ENCODE assay signal across 9 mouse cellular contexts in the genomic region with DNA sequence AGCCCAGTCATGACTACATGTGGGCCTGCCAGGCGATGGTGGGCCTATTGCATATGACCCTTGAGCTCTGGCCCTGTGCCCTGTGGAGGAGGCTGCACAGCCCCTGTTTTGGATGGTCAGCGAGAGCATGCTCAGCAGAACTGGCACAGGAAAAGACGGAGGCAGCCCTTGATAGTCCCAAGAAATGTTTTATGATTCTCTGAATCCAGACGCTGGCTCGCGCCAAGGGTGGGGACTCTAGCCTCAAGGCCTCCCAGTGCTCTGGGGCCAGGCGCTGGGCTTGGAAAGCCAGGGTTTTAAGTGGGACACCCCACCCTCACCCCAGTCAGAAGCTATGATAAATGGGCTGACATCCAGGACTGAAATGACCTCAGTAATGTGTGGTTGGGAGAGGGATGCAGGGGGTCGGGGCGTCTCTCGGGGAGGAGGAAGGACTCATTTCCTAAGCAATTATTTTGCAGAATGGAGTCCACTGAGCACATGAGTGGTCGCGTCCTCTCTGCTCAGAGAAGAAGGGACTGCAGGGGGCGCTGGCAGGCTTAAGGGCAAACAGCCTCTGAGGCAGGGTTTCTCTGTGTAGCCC. TPM values are rescaled to one million over a fixed set of nuclear protein-coding genes. Genes with fewer than 3 reads are reported as not detected.
DNase-seq lines count a peak whose midpoint lies in the region; ATAC-seq and TF ChIP-seq lines count a peak whose summit lies in the region.
"Had no signal": no experiment of that assay in that cellular context is flagged by ENCODE, and none has a peak within 500 bp of the region (broad histone marks: within the 10 kb centered on the region; RNA-seq: fewer than 3 reads in every experiment).

No protein-coding gene starts in this region.

- in situ Hi-C loops in CH12.LX (cut with MboI; ENCODE audit: low pct_ligation_motif_present, low pct_unique_long_range_greater_than_20kb, low sequenced_read_pairs), result no loop called here

- H3K27me3 ChIP-seq in CH12.LX (replicated peaks), result peaks cover 79% of the 10 kb centered on the region
- peaks cover 20% of the 10 kb centered on the region; the same call in 1 of the 2 replicates for H3K27me3 ChIP-seq in heart, postnatal 0 days (ENCODE audit: control insufficient read depth, insufficient read depth, low read length)
- H3K27me3 ChIP-seq in small intestine, adult 2 months (ENCODE audit: control insufficient read depth, insufficient read depth, low read length), result no peaks in the 10 kb centered on the region
- H3K27me3 ChIP-seq in midbrain, embryonic 16.5 days (ENCODE audit: control insufficient read depth, insufficient read depth, low read depth, low read length), result no peaks in the 10 kb centered on the region
- H3K27me3 ChIP-seq: hindbrain, embryonic 15.5 days had no signal

- H3K36me3 ChIP-seq in CH12.LX (replicated peaks in 1 of 2; ENCODE audit: control insufficient read depth in 1 of 2, insufficient read depth in 1 of 2, low read length in 1 of 2), result no peaks in the 10 kb centered on the region
- H3K36me3 ChIP-seq in heart, postnatal 0 days (replicated peaks; ENCODE audit: control insufficient read depth, insufficient read depth, low read length), result no peaks in the 10 kb centered on the region
- no peaks in the 10 kb centered on the region for H3K36me3 ChIP-seq in small intestine, adult 2 months (ENCODE audit: control insufficient read depth, insufficient read depth, low read length)
- no peaks in the 10 kb centered on the region for H3K36me3 ChIP-seq in midbrain, embryonic 16.5 days (ENCODE audit: control insufficient read depth, insufficient read depth, low read length)
- H3K36me3 ChIP-seq: hindbrain, embryonic 15.5 days had no signal

- TF ChIP-seq RAD21 in CH12.LX (IDR thresholded peaks at IDR 0.05; ENCODE audit: low read depth, low read length), result no peak; the same call in none of the 2 replicates

- H3K4me3 ChIP-seq in CH12.LX (replicated peaks in 1 of 3; ENCODE audit: low read depth in 2 of 3, low read length in 2 of 3, poor library complexity in 1 of 3), result no peak overlapping the region
- H3K4me3 ChIP-seq in heart, postnatal 0 days (ENCODE audit: low read depth, low read length), result no peak overlapping the region
- no peak overlapping the region for H3K4me3 ChIP-seq in small intestine, adult 2 months (ENCODE audit: low read depth, low read length)
- no peak overlapping the region for H3K4me3 ChIP-seq in midbrain, embryonic 16.5 days (ENCODE audit: low read depth, low read length)
- H3K4me3 ChIP-seq: hindbrain, embryonic 15.5 days had no signal

- ATAC-seq in heart, postnatal 0 days (ENCODE audit: insufficient read depth, low read depth), result 0 out of 2 replicates have a peak, but pooled peaks have one; percentile 12
- no peak for ATAC-seq in midbrain, embryonic 16.5 days

- peak in 1 of 2 experiments; percentile 39; a peak in 2 of 4 replicates for TF ChIP-seq CTCF in CH12.LX (conservative IDR thresholded peaks at IDR 0.05 in 1 of 2, IDR thresholded peaks at IDR 0.05 in 1 of 2; ENCODE audit: low read depth in 2 of 2, low read length in 2 of 2)
- 0 out of 2 replicates have a peak, but pooled peaks have one; percentile 20 for TF ChIP-seq CTCF in heart, postnatal 0 days (IDR thresholded peaks at IDR 0.05; ENCODE audit: low read depth)
- TF ChIP-seq CTCF in small intestine, adult 2 months (IDR thresholded peaks at IDR 0.05; ENCODE audit: extremely low read depth, insufficient read length, insufficient replicate concordance, low read depth, low read length), result peak; percentile 23; the same call in 1 of the 2 replicates

- WGBS in heart, postnatal 0 days, result 67% methylated on average over 13 of the region's 13 CpGs
- WGBS in small intestine, adult 2 months, result 24% methylated on average over 13 of the region's 13 CpGs
- WGBS in midbrain, embryonic 16.5 days, result 87% methylated on average over 13 of the region's 13 CpGs

- H3K4me2 ChIP-seq in CH12.LX (ENCODE audit: insufficient read depth, low read depth, poor library complexity, severe bottlenecking), result no peak overlapping the region
- H3K4me2 ChIP-seq in heart, postnatal 0 days (ENCODE audit: low read depth, low read length), result no peak overlapping the region
- no peak overlapping the region for H3K4me2 ChIP-seq in midbrain, embryonic 16.5 days (ENCODE audit: low read length)
- H3K4me2 ChIP-seq: hindbrain, embryonic 15.5 days had no signal

- dilution Hi-C loops in CH12.LX (cut with MboI; ENCODE audit: extremely low pct_ligation_motif_present, extremely low pct_unique_long_range_greater_than_20kb, low sequenced_read_pairs), result no loop called here

- no peaks in the 10 kb centered on the region for H3K9me3 ChIP-seq in CH12.LX (replicated peaks; ENCODE audit: low read length)
- no peaks in the 10 kb centered on the region for H3K9me3 ChIP-seq in heart, postnatal 0 days (replicated peaks; ENCODE audit: control insufficient read depth, low read length)
- no peaks in the 10 kb centered on the region for H3K9me3 ChIP-seq in midbrain, embryonic 16.5 days (replicated peaks; ENCODE audit: control insufficient read depth, low read length, poor library complexity, severe bottlenecking)
- H3K9me3 ChIP-seq: hindbrain, embryonic 15.5 days had no signal

- no peak for DNase-seq in CH12.LX (ENCODE audit: extremely low read depth)
- DNase-seq in adrenal gland, adult 2 months, result peak; percentile 78
- DNase-seq in heart, postnatal 0 days (ENCODE audit: low spot score), result no peak
- DNase-seq in liver, result peak; percentile 47
- DNase-seq in frontal cortex, postnatal 14 days (ENCODE audit: low spot score in 2 of 2), result no peak
- no peak for DNase-seq in frontal cortex, postnatal 25 days (ENCODE audit: low spot score in 2 of 2)

- no peak for TF ChIP-seq EP300 in CH12.LX (IDR thresholded peaks at IDR 0.05; ENCODE audit: low read length)
- no peak for TF ChIP-seq EP300 in heart, postnatal 0 days (IDR thresholded peaks at IDR 0.05; ENCODE audit: low read depth)

- no peak for TF ChIP-seq POLR2A in CH12.LX (IDR thresholded peaks at IDR 0.05; ENCODE audit: low read depth, low read length)
- no peak for TF ChIP-seq POLR2A in small intestine, adult 2 months (IDR thresholded peaks at IDR 0.05; ENCODE audit: low read depth, low read length)

- H3K9ac ChIP-seq in CH12.LX (ENCODE audit: insufficient read depth, low read depth), result no peak overlapping the region
- H3K9ac ChIP-seq in heart, postnatal 0 days (replicated peaks; ENCODE audit: low read depth, low read length), result no peak overlapping the region
- H3K9ac ChIP-seq in midbrain, embryonic 16.5 days (ENCODE audit: low read depth, low read length), result no peak overlapping the region
- H3K9ac ChIP-seq: hindbrain, embryonic 15.5 days had no signal

- H3K27ac ChIP-seq in CH12.LX (ENCODE audit: insufficient read depth, low read depth), result no peak overlapping the region
- no peak overlapping the region for H3K27ac ChIP-seq in heart, postnatal 0 days (ENCODE audit: low read depth)
- H3K27ac ChIP-seq in small intestine, adult 2 months (ENCODE audit: insufficient read depth, low read depth, low read length), result no peak overlapping the region; the same call in 1 of the 2 replicates
- H3K27ac ChIP-seq in midbrain, embryonic 16.5 days (ENCODE audit: low read length), result no peak overlapping the region
- H3K27ac ChIP-seq: hindbrain, embryonic 15.5 days had no signal

- H3K4me1 ChIP-seq in CH12.LX (ENCODE audit: control insufficient read depth in 1 of 2, insufficient read depth in 2 of 2), result peaks cover 5 to 10% of the 10 kb centered on the region in 2 experiments; a peak in 2 of 4 replicates
- peaks cover 18% of the 10 kb centered on the region for H3K4me1 ChIP-seq in heart, postnatal 0 days (ENCODE audit: control insufficient read depth, insufficient read depth)
- peaks cover 37% of the 10 kb centered on the region for H3K4me1 ChIP-seq in small intestine, adult 2 months (ENCODE audit: control insufficient read depth, insufficient read depth, insufficient read length, low read length)
- peaks cover 38% of the 10 kb centered on the region for H3K4me1 ChIP-seq in midbrain, embryonic 16.5 days (ENCODE audit: control insufficient read depth, insufficient read depth, low read length)

- no peaks in the 10 kb centered on the region for H3K79me2 ChIP-seq in CH12.LX (replicated peaks; ENCODE audit: control insufficient read depth, extremely low read depth, insufficient read depth, poor library complexity, severe bottlenecking)

TF ChIP-seq in CH12.LX, 34 proteins besides CTCF, POLR2A, EP300 and RAD21:
- no peak for TF ChIP-seq CHD1 (IDR thresholded peaks at IDR 0.05; ENCODE audit: low read depth, low read length)
- TF ChIP-seq SMC3 (IDR thresholded peaks at IDR 0.05; ENCODE audit: low read depth, low read length), result peak; percentile 8; the same call in 1 of the 2 replicates
- no peak for TF ChIP-seq SIN3A (IDR thresholded peaks at IDR 0.05; ENCODE audit: low read length)
- TF ChIP-seq MAZ (IDR thresholded peaks at IDR 0.05; ENCODE audit: low read depth, low read length), result no peak

RNA-seq across cellular contexts. Expression of gene Ece1, which starts 5.7 kb away (rescaled TPM):
- total RNA-seq in CH12.LX (2012; rRNA removed) (0.42 and 10.0 TPM in 2 replicates), CH12.LX (2014; rRNA removed) (0.12 TPM in 1 of 2 replicates, not detected in the other)
- 0.10 and 0.16 TPM in 2 replicates for polyA plus RNA-seq in CH12.LX (2012; ENCODE audit: insufficient read length, low read depth)
- total RNA-seq in adrenal gland, adult 2 months (2021), result 100 to 1,000 TPM; 228 to 424 TPM
- 50.0 and 414 TPM in 2 replicates for polyA plus RNA-seq in adrenal gland, adult 2 months (2012; rRNA removed)
- total RNA-seq in heart, postnatal 0 days (2014; rRNA removed; ENCODE audit: low replicate concordance), result 140 and 238 TPM in 2 replicates
- 35.4 and 35.7 TPM in 2 replicates for polyA plus RNA-seq in heart, postnatal 0 days (2015; fragmentation: Nextera tagmentation; extraction: Ambion mirVana)
- 27.9 and 37.7 TPM in 2 replicates for polyA plus RNA-seq in small intestine, adult 2 months (2012; rRNA removed)
- 20.8 and 21.3 TPM in 2 replicates for polyA plus RNA-seq in midbrain, embryonic 16.5 days (2015; fragmentation: Nextera tagmentation; extraction: Ambion mirVana)

Comparison
In these comparisons a context has a peak if more than half of its experiments do, and no peak if none do; other contexts are left out.
1. DNase-seq: peak in adrenal gland, adult 2 months (single experiment) and liver (single experiment); none in CH12.LX (single experiment), heart, postnatal 0 days (single experiment), frontal cortex, postnatal 14 days (0 of 2) and frontal cortex, postnatal 25 days (0 of 2).
2. RNA of gene Ece1, which starts 5.7 kb away (polyA plus RNA-seq): 50.0 to 414 TPM in adrenal gland, adult 2 months, 27.9 to 37.7 TPM in small intestine, adult 2 months, 35.4 to 35.7 TPM in heart, postnatal 0 days and 20.8 to 21.3 TPM in midbrain, embryonic 16.5 days; 0.10 to 0.16 TPM in CH12.LX; every median in the first group is over 10 times any median in the second.